Mouse (Mus musculus) kidney, embryonic 16.5 days (tissue): ENCODE results near the gene Fam53b. TPM values are rescaled to one million over a fixed set of nuclear protein-coding genes. Genes with fewer than 3 reads are reported as not detected.

Source experiments
- ATAC-seq: fragments of 200-750 bp; cut with Nextera tagmentation; 2 replicates; pipeline ENCODE4 v1.8.0; 2017; ENCODE audit warnings: moderate TSS enrichment; ENCODE audit not compliant: low FRiP score, low TSS enrichment
- H3K27ac ChIP-seq: fragments of 300-500 bp; sonication (generic); 2 replicates; pipeline ENCODE4 v1.5.1; 2014; ENCODE audit warnings: low read length
- H3K27me3 ChIP-seq: fragments of 300-500 bp; sonication (generic); 2 replicates; pipeline ENCODE4 v1.6.1; 2014; ENCODE audit warnings: low read length, control low read depth, mixed read lengths; ENCODE audit not compliant: insufficient read depth
- H3K36me3 ChIP-seq: fragments of 300-500 bp; sonication (generic); 2 replicates; pipeline ENCODE4 v1.6.1; 2014; ENCODE audit warnings: low read length, control low read depth, mixed read lengths; ENCODE audit not compliant: insufficient read depth
- H3K4me1 ChIP-seq: fragments of 300-500 bp; sonication (generic); 2 replicates; pipeline ENCODE4 v1.6.1; 2014; ENCODE audit warnings: low read length, control low read depth, mixed read lengths; ENCODE audit not compliant: insufficient read depth
- H3K4me2 ChIP-seq: fragments of 300-500 bp; sonication (generic); replicated peaks from 2 replicates; pipeline ENCODE4 v1.6.1; 2014; ENCODE audit warnings: low read depth, low read length
- H3K4me3 ChIP-seq: fragments of 300-500 bp; sonication (generic); 2 replicates; pipeline ENCODE4 v1.5.1; 2014; ENCODE audit warnings: mild to moderate bottlenecking, low read length
- H3K9ac ChIP-seq: fragments of 300-500 bp; sonication (generic); replicated peaks from 2 replicates; pipeline ENCODE4 v1.6.1; 2014; ENCODE audit warnings: low read length
- H3K9me3 ChIP-seq: fragments of 300-500 bp; sonication (generic); 2 replicates; pipeline ENCODE4 v1.6.1; 2016; ENCODE audit warnings: low read length, control low read depth
- WGBS: fragments of 180-500 bp; shearing (Covaris S2); extraction: QIAGEN DNeasy Blood & Tissue Kit; methylation state at CpG from one replicate; pipeline ENCODE4 v1.1.7; 2014; 5-methylcytosine and 5-hydroxymethylcytosine counted together
- polyA plus RNA-seq: library from polyadenylated mRNA; unstranded; fragments of >200 nt; fragmentation: Nextera tagmentation; extraction: Ambion mirVana; gene quantifications from 2 replicates; pipeline ENCODE4 v1.2.1, GENCODE M21; 2015

The Fam53b gene
- polyA plus RNA-seq, 1 experiment from 2014 or later, result 22.5 TPM

DNA sequence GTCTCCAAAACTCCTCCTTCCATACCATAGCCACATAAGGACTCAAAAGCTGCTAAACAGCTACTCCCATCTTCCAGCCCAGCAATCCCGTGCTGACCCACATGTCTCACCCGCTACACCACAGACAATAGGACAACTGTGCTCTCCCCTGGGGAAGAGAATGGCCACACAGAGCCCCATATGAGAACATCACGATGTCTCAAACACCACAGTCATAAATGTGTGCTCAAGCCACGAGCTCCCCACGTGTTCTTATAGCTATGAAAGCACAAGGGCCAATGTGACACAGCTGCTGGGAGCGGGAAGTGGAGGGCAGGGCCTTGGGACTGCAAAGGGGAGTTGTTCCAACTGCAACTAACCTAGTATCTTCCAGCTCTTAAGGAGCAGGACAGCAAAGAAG, 20.2 kb downstream of the Fam53b start:
- WGBS, result 53% methylated on average over 6 of the region's 6 CpGs
- no peak overlapping the region for H3K4me2 ChIP-seq
- ATAC-seq, result 0 out of 2 replicates have a peak, but pooled peaks have one; percentile 32
- peaks cover 16% of the 10 kb centered on the region for H3K4me1 ChIP-seq
- no peak overlapping the region for H3K4me3 ChIP-seq
- no peaks in the 10 kb centered on the region for H3K27me3 ChIP-seq
- H3K36me3 ChIP-seq, result no peaks in the 10 kb centered on the region
- H3K27ac ChIP-seq, result no peak overlapping the region
- no peaks in the 10 kb centered on the region for H3K9me3 ChIP-seq
- H3K9ac ChIP-seq, result no peak overlapping the region

DNA sequence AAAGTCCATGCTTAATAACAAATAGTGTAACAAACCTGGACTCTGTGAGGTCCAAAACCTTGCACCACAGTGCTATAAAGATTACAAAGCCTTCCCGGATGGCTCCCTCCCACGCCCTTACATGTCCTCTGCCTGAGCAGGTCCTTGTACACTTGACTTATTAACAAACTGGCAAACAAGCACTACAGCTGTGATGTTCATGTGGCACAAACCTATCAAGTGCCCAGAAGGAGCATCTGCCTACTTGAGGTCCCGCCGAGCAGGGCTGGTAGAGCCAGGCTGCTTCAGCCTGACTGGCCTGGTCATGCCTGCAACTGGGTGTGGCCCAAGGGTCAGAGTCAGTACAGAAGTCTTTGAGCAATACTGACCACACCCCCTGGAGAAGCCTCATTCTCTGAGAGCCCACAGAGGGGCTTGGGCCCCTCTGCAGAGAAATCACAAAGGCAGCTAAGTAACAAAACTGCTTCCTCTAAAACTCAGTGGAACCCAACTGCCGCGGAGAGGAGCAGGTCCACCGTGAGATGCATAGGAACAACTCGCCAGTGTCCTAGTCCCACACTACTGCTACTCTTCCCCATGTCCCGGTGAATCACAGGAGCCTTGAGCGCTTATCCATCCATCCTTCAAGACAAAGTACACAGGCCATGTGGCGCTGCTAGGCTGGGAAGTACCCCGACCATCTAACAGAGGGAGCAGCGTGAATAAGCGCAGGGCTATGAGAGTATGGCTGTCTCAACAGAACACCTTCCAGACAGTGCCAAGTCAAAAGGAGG, 23.1 kb downstream of the Fam53b start:
- Histone ChIP-seq H3K27ac (no peak overlapping the region), H3K36me3 (no peaks in the 10 kb centered on the region), H3K27me3 (no peaks in the 10 kb centered on the region), H3K4me2 (no peak overlapping the region), H3K4me3 (no peak overlapping the region), H3K9me3 (no peaks in the 10 kb centered on the region), H3K9ac (no peak overlapping the region), H3K4me1 (peaks cover 32% of the 10 kb centered on the region)
- WGBS, result 85% methylated on average over 14 of the region's 14 CpGs
- ATAC-seq, result no peak

DNA sequence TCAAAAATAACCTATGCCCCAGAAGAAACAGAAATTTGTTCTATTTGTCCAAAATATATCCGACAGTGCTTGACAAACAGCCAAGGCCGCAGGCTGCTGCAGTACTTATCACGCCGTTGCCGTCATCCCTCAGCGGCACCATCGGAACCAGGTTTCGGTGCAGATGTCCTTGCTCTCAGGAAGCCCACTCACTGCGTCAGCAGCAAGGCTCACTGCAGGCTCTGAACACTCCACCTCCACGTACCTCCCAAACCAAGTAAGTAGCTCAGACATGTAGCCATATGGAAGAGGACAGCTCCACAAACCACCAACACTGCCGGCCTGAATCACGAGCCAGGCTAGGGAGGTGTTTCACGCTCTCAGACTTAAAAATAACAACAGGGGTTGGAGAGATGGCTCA, 24.9 kb downstream of the Fam53b start:
- Histone ChIP-seq H3K27ac (no peak overlapping the region), H3K4me3 (no peak overlapping the region), H3K36me3 (no peaks in the 10 kb centered on the region), H3K27me3 (no peaks in the 10 kb centered on the region), H3K9me3 (no peaks in the 10 kb centered on the region), H3K4me2 (no peak overlapping the region), H3K9ac (no peak overlapping the region), H3K4me1 (peaks cover 42% of the 10 kb centered on the region)
- 91% methylated on average over 13 of the region's 13 CpGs for WGBS
- no peak for ATAC-seq

DNA sequence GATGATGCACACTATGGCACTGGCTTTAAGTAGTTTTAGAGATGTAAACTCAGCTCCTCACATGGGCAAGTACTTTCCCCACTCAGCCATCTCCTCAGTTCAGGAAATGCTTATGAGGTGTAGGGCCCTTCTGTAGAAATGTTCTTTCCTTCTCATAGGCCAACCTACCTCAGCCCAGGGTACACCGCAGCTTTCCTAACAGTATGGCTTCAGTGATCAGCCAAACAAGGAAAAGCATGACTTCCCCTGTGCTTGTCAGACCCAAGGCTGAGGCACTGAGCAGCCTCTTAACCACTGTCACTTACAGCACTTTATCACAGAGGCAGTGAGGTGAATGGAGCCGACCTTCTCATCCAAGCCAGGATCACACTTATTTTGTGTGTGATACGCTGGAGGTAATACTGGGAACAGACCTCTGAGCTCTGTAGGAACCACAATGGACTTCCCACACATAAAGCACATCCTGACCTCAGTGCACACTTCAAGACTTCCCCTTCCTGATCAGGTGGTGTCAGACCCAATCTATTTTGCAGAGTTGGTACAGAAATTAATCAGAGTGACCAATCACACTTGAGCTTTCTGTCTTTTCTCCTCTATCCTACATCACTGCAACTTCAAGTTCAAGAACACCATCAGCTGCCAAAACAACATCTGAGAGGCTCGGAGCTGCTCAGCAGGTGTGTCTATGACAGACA, 26.0 kb downstream of the Fam53b start:
- no peak overlapping the region for H3K4me2 ChIP-seq
- H3K9me3 ChIP-seq, result no peaks in the 10 kb centered on the region
- H3K4me1 ChIP-seq, result peaks cover 39% of the 10 kb centered on the region
- H3K27me3 ChIP-seq, result no peaks in the 10 kb centered on the region
- H3K4me3 ChIP-seq, result no peak overlapping the region
- no peak overlapping the region for H3K9ac ChIP-seq
- 81% methylated on average over 4 of the region's 4 CpGs for WGBS
- no peaks in the 10 kb centered on the region for H3K36me3 ChIP-seq
- no peak for ATAC-seq
- peak overlapping the region; percentile 46; the same call in 1 of the 2 replicates for H3K27ac ChIP-seq

DNA sequence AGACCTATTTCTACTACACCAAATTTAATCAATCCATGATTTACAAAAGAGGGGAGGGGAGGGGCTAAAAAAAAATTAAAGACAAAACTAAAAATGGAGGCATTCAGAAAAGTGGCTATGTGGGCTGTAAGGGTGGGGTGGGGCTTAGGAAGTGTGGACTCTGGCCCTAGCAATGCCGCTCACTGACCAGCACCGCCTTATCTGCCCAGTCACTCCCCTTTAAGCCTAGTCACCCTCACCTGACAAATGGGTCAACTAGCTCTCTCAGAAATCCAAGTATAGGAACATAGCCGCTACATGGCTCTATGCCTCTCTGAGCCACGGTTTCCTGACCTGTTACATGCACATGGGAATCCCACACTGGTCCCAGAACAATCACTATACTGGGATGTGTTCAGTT, 26.7 kb downstream of the Fam53b start:
- Histone ChIP-seq H3K4me1 (peaks cover 39% of the 10 kb centered on the region), H3K27me3 (no peaks in the 10 kb centered on the region), H3K9ac (no peak overlapping the region), H3K4me2 (no peak overlapping the region), H3K27ac (peak overlapping the region; percentile 67), H3K9me3 (no peaks in the 10 kb centered on the region), H3K36me3 (no peaks in the 10 kb centered on the region), H3K4me3 (no peak overlapping the region)
- ATAC-seq, result no peak
- 84% methylated on average over 4 of the region's 4 CpGs for WGBS

DNA sequence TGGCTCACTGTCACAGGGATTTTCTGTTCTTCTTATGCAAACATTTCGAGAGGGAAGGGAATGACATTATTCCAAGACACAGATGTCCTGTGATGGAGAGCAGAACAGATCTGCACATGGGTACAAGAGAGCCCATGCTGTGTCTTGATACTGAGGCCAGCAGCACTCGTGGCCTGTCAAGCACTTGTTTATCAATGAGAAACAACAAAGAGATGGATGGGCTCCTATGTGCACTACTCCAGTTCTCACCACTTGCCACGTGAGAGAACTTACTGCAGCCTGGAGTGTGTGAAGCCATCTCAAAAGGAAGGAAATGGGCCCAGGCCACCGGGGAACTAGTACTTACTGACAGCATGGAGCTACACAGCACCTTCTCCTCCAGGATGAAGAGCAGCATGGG, 27.2 kb downstream of the Fam53b start:
- no peaks in the 10 kb centered on the region for H3K36me3 ChIP-seq
- peak overlapping the region; percentile 67 for H3K27ac ChIP-seq
- H3K4me3 ChIP-seq, result no peak overlapping the region
- 0 out of 2 replicates have a peak, but pooled peaks have one; percentile 14 for ATAC-seq
- no peak overlapping the region for H3K9ac ChIP-seq
- H3K4me1 ChIP-seq, result peaks cover 44% of the 10 kb centered on the region
- no peak overlapping the region for H3K4me2 ChIP-seq
- no peaks in the 10 kb centered on the region for H3K27me3 ChIP-seq
- 40% methylated on average over 4 of the region's 4 CpGs for WGBS
- H3K9me3 ChIP-seq, result no peaks in the 10 kb centered on the region

DNA sequence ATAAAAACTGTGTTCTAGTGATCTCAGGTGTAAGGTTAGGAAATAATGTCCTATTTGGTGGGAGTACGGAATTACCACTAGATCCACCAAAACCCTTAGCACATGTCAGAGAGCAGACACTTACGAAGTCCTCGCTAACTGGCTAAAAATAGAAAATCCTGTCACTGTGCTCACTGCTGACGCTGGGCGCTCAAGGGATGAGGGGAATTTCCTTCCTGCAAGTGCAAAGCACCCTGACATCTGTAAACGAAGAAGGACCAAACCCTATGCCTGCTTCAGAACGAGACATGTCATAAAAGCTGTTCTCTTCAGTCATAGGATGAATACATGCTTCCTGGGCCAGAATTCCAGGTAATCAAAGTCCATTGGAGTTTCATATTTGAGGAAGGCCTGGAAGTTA, 27.7 kb downstream of the Fam53b start:
- WGBS, result 34% methylated on average over 7 of the region's 7 CpGs
- Histone ChIP-seq H3K4me1 (peaks cover 49% of the 10 kb centered on the region), H3K27ac (peak overlapping the region; percentile 67), H3K27me3 (no peaks in the 10 kb centered on the region), H3K4me3 (no peak overlapping the region), H3K36me3 (no peaks in the 10 kb centered on the region), H3K9me3 (no peaks in the 10 kb centered on the region), H3K4me2 (no peak overlapping the region), H3K9ac (no peak overlapping the region)
- ATAC-seq, result no peak; the same call in 1 of the 2 replicates

DNA sequence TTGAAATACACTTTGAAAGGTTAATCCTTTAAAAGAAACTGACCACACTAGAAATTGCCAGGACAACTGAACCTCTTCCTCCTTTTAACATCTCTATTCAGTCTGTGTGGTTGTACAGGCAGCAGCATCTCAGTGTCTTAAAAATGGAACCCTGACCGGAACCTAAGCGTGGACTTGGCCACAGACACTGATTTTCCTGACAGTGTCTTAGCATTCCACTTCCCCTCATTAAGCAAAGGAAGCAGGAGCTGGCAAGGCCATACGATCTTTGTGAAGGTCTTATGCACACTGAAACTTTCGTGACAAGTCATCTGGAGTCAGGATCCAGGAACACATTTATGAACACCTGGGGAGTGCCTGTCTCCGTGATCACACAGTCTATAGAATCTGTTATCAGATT, 29.6 kb downstream of the Fam53b start:
- WGBS, result 64% methylated on average over 5 of the region's 5 CpGs
- H3K27ac ChIP-seq, result peak overlapping the region; percentile 12; the same call in 1 of the 2 replicates
- H3K4me3 ChIP-seq, result no peak overlapping the region
- H3K4me2 ChIP-seq, result no peak overlapping the region
- no peaks in the 10 kb centered on the region for H3K27me3 ChIP-seq
- H3K4me1 ChIP-seq, result peaks cover 56% of the 10 kb centered on the region
- no peak for ATAC-seq
- H3K9ac ChIP-seq, result no peak overlapping the region
- no peaks in the 10 kb centered on the region for H3K36me3 ChIP-seq
- H3K9me3 ChIP-seq, result no peaks in the 10 kb centered on the region

DNA sequence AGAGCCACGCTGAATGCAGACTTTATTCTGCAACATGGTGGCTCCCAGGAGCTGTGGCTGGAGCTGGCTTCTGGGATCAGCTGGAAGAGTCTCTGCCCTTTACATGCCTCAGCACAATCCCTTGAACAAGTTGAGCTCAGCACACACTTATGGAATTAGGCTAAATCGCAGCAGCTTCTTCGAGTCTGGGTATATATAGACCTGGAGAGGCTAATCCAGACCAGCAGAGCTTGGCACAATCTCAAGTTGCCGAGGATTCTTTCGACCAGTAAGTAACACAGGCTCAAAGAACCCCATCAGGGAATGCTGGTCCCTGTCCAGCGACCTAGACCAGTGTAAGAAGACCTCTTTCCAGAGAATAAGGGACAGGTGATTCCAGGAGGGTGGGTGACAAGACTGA, 31.8 kb downstream of the Fam53b start:
- no peak overlapping the region for H3K9ac ChIP-seq
- H3K9me3 ChIP-seq, result no peaks in the 10 kb centered on the region
- no peak overlapping the region for H3K27ac ChIP-seq
- H3K27me3 ChIP-seq, result no peaks in the 10 kb centered on the region
- H3K4me3 ChIP-seq, result no peak overlapping the region
- H3K36me3 ChIP-seq, result peaks cover 8% of the 10 kb centered on the region; the same call in 1 of the 2 replicates
- peaks cover 53% of the 10 kb centered on the region for H3K4me1 ChIP-seq
- no peak for ATAC-seq
- WGBS, result 63% methylated on average over 6 of the region's 6 CpGs
- no peak overlapping the region for H3K4me2 ChIP-seq
